Mouse (Mus musculus): Measurements from ENCODE around the gene Filip1l. TPM values are rescaled to one million over a fixed set of nuclear protein-coding genes. Genes with fewer than 3 reads are reported as not detected.

Filip1l gene
- polyA plus RNA-seq, 2 experiments from 2014 or later, result 14.0 to 14.3 TPM

- no peak for ATAC-seq
These were observed 84.8 kb downstream of the Filip1l start for GRCm38 (mm10) chr16:57437523-57438287.

- no peak for ATAC-seq
These were observed 85.4 kb downstream of the Filip1l start for GRCm38 (mm10) chr16:57438288-57438685.

- ATAC-seq, result no peak
These were observed 86.3 kb downstream of the Filip1l start for GRCm38 (mm10) chr16:57439206-57439605.

GRCm38 (mm10) chr16:57440706-57441437 is 88.0 kb downstream of the Filip1l start:
- ATAC-seq, result no peak

GRCm38 (mm10) chr16:57445096-57446094 is 92.5 kb downstream of the Filip1l start:
- no peak for ATAC-seq

- ATAC-seq, result no peak
These were observed 100.1 kb downstream of the Filip1l start for GRCm38 (mm10) chr16:57453009-57453408.

GRCm38 (mm10) chr16:57454106-57454763 is 101.3 kb downstream of the Filip1l start:
- ATAC-seq, result no peak

GRCm38 (mm10) chr16:57455573-57455972 is 102.7 kb downstream of the Filip1l start:
- ATAC-seq, result no peak

GRCm38 (mm10) chr16:57456003-57456402 is 103.1 kb downstream of the Filip1l start:
- ATAC-seq, result no peak

- no peak for ATAC-seq
These were observed 112.6 kb downstream of the Filip1l start for GRCm38 (mm10) chr16:57465386-57465913.

- ATAC-seq, result no peak
These were observed 116.4 kb downstream of the Filip1l start for GRCm38 (mm10) chr16:57469301-57469700.

GRCm38 (mm10) chr16:57469869-57470268 is 117.0 kb downstream of the Filip1l start:
- ATAC-seq, result no peak

- peak; percentile 11 for ATAC-seq
These were observed 117.5 kb downstream of the Filip1l start for GRCm38 (mm10) chr16:57470286-57470830.

GRCm38 (mm10) chr16:57471071-57471470 is 118.2 kb downstream of the Filip1l start:
- ATAC-seq, result peak; percentile 98

- no peak for ATAC-seq
These were observed 120.7 kb downstream of the Filip1l start for GRCm38 (mm10) chr16:57473415-57474085.

- no peak for ATAC-seq
These were observed 125.6 kb downstream of the Filip1l start for GRCm38 (mm10) chr16:57478451-57478850.

GRCm38 (mm10) chr16:57479776-57480175 is 126.9 kb downstream of the Filip1l start:
- ATAC-seq, result no peak

- ATAC-seq, result no peak
These were observed 129.4 kb downstream of the Filip1l start for GRCm38 (mm10) chr16:57482264-57482663.

GRCm38 (mm10) chr16:57482911-57483310 is 130.0 kb downstream of the Filip1l start:
- no peak for ATAC-seq

GRCm38 (mm10) chr16:57483503-57483902 is 130.6 kb downstream of the Filip1l start:
- ATAC-seq, result no peak

Data from activated CD4-positive, CD25-positive, alpha-beta regulatory T cell, adult 4 months (primary cell).